Mouse (Mus musculus) forebrain, embryonic 16.5 days (tissue): ENCODE measurements around the gene Usp17lb. TPM values are rescaled to one million over a fixed set of nuclear protein-coding genes. Genes with fewer than 3 reads are reported as not detected.
"Not testable (repeated sequence)": the region's sequence is repeated elsewhere in the genome, so short reads cannot be mapped to it uniquely, and the experiment has no call there.

ENCODE experiments used
- ATAC-seq: fragments of 200-750 bp; cut with Nextera tagmentation; 2 replicates; pipeline ENCODE4 v1.8.0; 2017; ENCODE audit warnings: mild to moderate bottlenecking, moderate library complexity
- H3K27ac ChIP-seq: fragments of 300-500 bp; sonication (generic); 2 replicates; pipeline ENCODE4 v1.5.1; 2014; ENCODE audit warnings: low read length, control low read depth
- H3K27me3 ChIP-seq: fragments of 300-500 bp; sonication (generic); replicated peaks from 2 replicates; pipeline ENCODE4 v1.6.1; 2014; ENCODE audit warnings: low read length; ENCODE audit not compliant: control insufficient read depth, insufficient read depth
- H3K36me3 ChIP-seq: fragments of 300-500 bp; sonication (generic); 2 replicates; pipeline ENCODE4 v1.6.1; 2014; ENCODE audit not compliant: control insufficient read depth, insufficient read depth
- H3K4me1 ChIP-seq: fragments of 300-500 bp; sonication (generic); replicated peaks from 2 replicates; pipeline ENCODE4 v1.6.1; 2014; ENCODE audit warnings: low read length; ENCODE audit not compliant: control insufficient read depth, insufficient read depth
- H3K4me2 ChIP-seq: fragments of 300-500 bp; sonication (generic); 2 replicates; pipeline ENCODE4 v1.6.1; 2014; ENCODE audit warnings: mild to moderate bottlenecking, low read length, control low read depth
- H3K4me3 ChIP-seq: fragments of 300-500 bp; sonication (generic); replicated peaks from 2 replicates; pipeline ENCODE4 v1.5.1; 2014; ENCODE audit warnings: mild to moderate bottlenecking, low read length, control low read depth
- H3K9ac ChIP-seq: fragments of 300-500 bp; sonication (generic); replicated peaks from 2 replicates; pipeline ENCODE4 v1.6.1; 2014; ENCODE audit warnings: low read depth, low read length, control low read depth
- H3K9me3 ChIP-seq: fragments of 300-500 bp; sonication (generic); 2 replicates; pipeline ENCODE4 v1.6.1; 2016; ENCODE audit warnings: low read length; ENCODE audit not compliant: control insufficient read depth
- WGBS: fragments of 180-500 bp; shearing (Covaris S2); extraction: QIAGEN DNeasy Blood & Tissue Kit; methylation state at CpG from one replicate; pipeline ENCODE4 v1.1.7; 2014; 5-methylcytosine and 5-hydroxymethylcytosine counted together
- polyA plus RNA-seq: library from polyadenylated mRNA; unstranded; fragments of >200 nt; fragmentation: Nextera tagmentation; extraction: Ambion mirVana; gene quantifications from 2 replicates; pipeline ENCODE4 v1.2.1, GENCODE M21; 2015

Gene Usp17lb
- not detected in 2 replicates for polyA plus RNA-seq

DNA sequence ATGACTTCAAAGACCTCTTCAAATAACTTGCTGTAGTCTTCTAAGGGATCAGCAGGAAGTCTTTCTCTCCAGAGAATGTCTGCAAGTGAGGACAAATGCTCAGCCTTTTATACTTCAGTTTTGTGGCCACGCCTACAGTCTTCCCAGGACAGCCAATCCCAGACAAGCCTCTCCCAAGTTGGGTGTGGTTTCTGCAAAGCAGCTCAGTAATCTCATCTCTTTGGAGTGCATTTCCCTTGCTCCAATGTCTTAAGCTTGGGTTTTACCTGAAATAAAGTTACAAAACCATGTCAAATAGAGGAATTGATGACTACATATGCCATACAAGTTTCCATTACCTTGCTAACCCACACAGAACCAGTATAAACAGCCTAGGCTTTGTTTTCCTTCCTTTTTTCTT is at the start of gene Usp17lb:
Usp17lb (minus strand) TSS at position 101 of the 400 bp plus-strand sequence.
- Histone ChIP-seq H3K4me2 (no peak within 1 kb of the TSS), H3K9ac (no peak within 1 kb of the TSS), H3K4me3 (no peak within 1 kb of the TSS), H3K27me3 (no peaks in the 10 kb centered on the region), H3K27ac (no peak within 1 kb of the TSS), H3K4me1 (no peaks in the 10 kb centered on the region), H3K9me3 (no peaks in the 10 kb centered on the region), H3K36me3 (no peaks in the 10 kb centered on the region)
- no peak for ATAC-seq
- 59% methylated on average over 1 of the region's 1 CpGs for WGBS

DNA sequence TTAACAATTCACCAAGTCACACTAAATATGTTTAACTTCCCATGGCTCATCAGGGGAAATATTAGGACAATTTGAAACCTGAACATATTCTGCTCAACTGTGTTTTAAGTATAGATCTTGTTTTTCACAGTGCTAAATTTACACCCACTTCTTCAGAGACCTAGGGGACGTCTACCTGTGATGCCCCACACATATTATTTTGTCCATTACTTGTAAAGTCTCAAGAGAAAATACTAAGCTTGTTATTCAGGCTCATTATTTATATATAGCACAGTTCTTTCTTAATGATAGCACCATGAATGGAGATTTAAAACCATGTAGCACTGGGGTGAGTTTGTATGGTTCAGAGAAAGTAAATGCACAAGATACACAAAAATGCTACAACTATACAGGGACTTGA is 35.3 kb upstream of the Usp17lb start, which contains the start of gene Olfr665:
Olfr665 (plus strand) TSS at position 301 of the 400 bp plus-strand sequence.
- ATAC-seq = no peak
- WGBS = 47% methylated on average over 1 of the region's 1 CpGs
- no peaks in the 10 kb centered on the region for H3K9me3 ChIP-seq

DNA sequence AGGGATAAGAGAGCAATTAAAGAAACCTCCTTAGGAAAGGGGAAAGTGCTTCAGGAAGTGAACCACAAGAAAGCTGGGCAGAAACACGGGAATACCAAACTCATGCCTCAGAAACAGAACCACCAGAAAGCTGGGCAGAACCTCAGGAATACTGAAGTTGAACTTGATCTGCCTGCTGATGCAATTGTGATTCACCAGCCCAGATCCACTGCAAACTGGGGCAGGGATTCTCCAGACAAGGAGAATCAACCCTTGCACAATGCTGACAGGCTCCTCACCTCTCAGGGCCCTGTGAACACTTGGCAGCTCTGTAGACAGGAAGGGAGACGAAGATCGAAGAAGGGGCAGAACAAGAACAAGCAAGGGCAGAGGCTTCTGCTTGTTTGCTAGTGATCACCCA is 19.0 kb upstream of the Usp17lb start:
- Histone ChIP-seq H3K27ac (no peak overlapping the region), H3K9me3 (no peaks in the 10 kb centered on the region), H3K4me1 (no peaks in the 10 kb centered on the region), H3K4me2 (no peak overlapping the region), H3K4me3 (no peak overlapping the region), H3K9ac (no peak overlapping the region), H3K27me3 (no peaks in the 10 kb centered on the region), H3K36me3 (no peaks in the 10 kb centered on the region)
- no peak for ATAC-seq
- 88% methylated on average over 3 of the region's 3 CpGs for WGBS

More for the DNA sequence above, 35.3 kb upstream of the Usp17lb start, which contains the start of gene Olfr665:
- Histone ChIP-seq H3K27ac (no peak within 1 kb of the TSS), H3K4me2 (no peak within 1 kb of the TSS), H3K9ac (no peak within 1 kb of the TSS), H3K27me3 (no peaks in the 10 kb centered on the region), H3K4me1 (no peaks in the 10 kb centered on the region), H3K36me3 (no peaks in the 10 kb centered on the region), H3K4me3 (no peak within 1 kb of the TSS)

DNA sequence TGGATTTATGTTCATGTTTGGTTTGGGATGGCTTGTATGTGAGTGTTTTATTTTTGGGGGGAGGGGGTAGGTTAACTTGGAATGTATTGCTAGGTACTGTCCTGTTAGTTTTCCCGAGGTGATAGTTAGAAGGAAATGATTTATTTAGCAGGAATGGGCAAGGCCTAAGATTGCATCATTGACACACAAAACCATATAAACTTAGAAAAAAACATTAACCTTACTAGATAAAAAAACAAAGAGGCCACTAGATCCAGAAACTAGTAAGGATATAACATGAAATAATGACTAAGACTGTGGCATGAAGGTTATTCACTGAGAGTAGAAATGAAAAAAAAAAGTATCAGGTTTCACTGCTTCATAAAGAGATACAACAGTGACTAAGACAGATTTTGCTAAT is 15.3 kb upstream of the Usp17lb start:
- no peak overlapping the region for H3K4me3 ChIP-seq
- H3K36me3 ChIP-seq = no peaks in the 10 kb centered on the region
- no peak overlapping the region for H3K4me2 ChIP-seq
- no peaks in the 10 kb centered on the region for H3K4me1 ChIP-seq
- no peak overlapping the region for H3K27ac ChIP-seq
- ATAC-seq = no peak
- WGBS = 83% methylated on average over 1 of the region's 1 CpGs
- H3K9ac ChIP-seq = no peak overlapping the region
- no peaks in the 10 kb centered on the region for H3K9me3 ChIP-seq
- H3K27me3 ChIP-seq = no peaks in the 10 kb centered on the region

DNA sequence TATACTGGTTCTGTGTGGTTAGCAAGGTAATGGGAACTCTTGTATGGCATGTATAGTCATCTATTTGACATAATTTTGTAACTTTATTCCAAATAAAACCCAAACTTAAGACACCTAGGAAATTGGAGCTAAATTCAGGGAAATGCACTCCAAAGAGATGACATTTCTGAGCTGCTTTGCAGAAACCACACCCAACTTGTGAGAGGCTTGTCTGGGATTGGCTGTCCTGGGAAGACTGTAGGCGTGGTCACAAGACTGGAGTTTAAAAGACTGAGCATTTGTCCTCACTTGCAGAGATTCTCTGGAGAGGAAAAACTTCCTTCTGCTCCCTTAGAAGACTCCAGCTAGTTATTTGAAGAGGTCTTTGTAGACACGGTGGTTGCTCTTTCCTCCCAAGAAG is 14.3 kb upstream of the Usp17lb start, which contains the start of gene Usp17la:
Usp17la (plus strand) TSS at position 301 of the 400 bp plus-strand sequence.
- not testable (repeated sequence) for H3K36me3 ChIP-seq, H3K9ac ChIP-seq, H3K4me1 ChIP-seq, H3K9me3 ChIP-seq, ATAC-seq, H3K4me2 ChIP-seq, H3K27me3 ChIP-seq, H3K27ac ChIP-seq, H3K4me3 ChIP-seq
- 74% methylated on average over 2 of the region's 2 CpGs for WGBS

DNA sequence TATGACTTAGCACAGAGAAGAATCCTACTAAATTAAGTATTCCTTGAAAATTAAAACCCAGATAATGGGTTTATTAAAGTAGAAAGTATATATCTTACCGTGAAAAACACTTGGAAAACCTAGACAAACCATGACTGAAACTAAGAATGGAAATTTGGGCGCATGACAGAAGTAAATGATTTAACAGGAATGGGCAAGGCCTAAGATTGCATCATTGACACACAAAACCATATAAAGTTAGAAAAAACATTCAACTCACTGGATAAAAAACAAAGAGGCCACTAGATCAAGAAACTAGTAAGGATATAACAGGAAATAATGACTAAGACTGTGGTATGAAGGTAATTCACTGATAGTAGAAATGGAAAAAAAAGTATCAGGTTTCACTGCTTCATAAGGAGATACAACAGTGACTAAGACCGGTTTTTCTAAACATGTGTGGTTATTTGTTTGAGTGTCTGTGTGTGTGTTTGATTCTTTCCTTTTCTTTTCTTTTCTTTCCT is 12.9 kb upstream of the Usp17lb start:
- H3K9me3 ChIP-seq = no peaks in the 10 kb centered on the region
- H3K36me3 ChIP-seq = no peaks in the 10 kb centered on the region
- H3K4me1 ChIP-seq = no peaks in the 10 kb centered on the region
- H3K27ac ChIP-seq = no peak overlapping the region
- H3K4me2 ChIP-seq = no peak overlapping the region
- no peak overlapping the region for H3K9ac ChIP-seq
- WGBS = 85% methylated on average over 3 of the region's 3 CpGs
- H3K4me3 ChIP-seq = no peak overlapping the region
- no peaks in the 10 kb centered on the region for H3K27me3 ChIP-seq
- no peak for ATAC-seq

DNA sequence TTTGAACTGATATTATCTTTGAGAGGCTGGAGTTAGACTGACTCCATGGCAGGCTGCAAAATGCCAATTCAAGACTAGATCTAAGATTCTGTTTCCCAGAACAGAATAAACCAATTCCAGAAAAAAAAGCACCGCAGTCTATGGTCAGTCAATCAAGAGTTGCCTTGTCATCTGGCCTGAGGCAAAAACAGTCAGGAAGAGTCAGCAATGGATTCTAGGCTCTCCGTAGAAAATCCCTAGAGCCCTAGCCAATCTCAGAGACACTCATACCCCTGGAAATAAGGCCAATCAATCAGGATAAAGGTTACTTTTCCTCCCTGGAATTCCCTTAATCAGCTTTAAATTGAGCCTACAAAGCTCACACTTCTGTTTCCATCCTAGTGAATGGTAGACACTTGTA is 9.1 kb upstream of the Usp17lb start:
- H3K9ac ChIP-seq, H3K4me2 ChIP-seq, H3K9me3 ChIP-seq, H3K36me3 ChIP-seq, H3K27ac ChIP-seq, H3K4me3 ChIP-seq, H3K27me3 ChIP-seq, H3K4me1 ChIP-seq, ATAC-seq: not testable (repeated sequence)
- WGBS = 61% methylated on average over 2 of the region's 2 CpGs

DNA sequence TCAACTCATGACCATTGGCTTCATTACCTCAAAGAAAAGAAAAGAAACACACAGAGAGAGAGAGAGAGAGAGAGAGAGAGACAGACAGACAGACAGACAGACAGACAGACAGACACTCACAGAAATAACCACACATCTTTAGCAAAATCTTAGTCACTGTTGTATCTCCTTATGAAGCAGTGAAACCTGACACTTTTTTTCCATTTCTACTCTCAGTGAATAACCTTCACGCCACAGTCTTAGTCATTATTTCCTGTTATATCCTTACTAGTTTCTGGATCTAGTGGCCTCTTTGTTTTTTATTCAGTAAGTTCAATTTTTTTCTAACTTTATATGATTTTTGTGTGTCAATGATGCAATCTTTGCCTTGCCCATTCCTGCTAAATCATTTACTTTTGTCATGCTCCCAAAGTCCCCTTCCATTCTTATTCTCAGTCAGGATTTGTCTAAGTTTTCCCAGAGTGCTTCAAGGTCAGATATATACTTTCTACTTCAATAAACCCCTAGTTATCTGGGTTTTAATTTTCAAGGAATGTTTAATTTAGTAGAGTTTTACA is 1.4 kb upstream of the Usp17lb start:
- no peak overlapping the region for H3K4me2 ChIP-seq
- H3K27me3 ChIP-seq = no peaks in the 10 kb centered on the region
- ATAC-seq = no peak
- no peaks in the 10 kb centered on the region for H3K9me3 ChIP-seq
- H3K4me3 ChIP-seq = no peak overlapping the region
- H3K36me3 ChIP-seq = no peaks in the 10 kb centered on the region
- no peak overlapping the region for H3K27ac ChIP-seq
- no peak overlapping the region for H3K9ac ChIP-seq
- WGBS = 81% methylated on average over 1 of the region's 1 CpGs
- no peaks in the 10 kb centered on the region for H3K4me1 ChIP-seq

DNA sequence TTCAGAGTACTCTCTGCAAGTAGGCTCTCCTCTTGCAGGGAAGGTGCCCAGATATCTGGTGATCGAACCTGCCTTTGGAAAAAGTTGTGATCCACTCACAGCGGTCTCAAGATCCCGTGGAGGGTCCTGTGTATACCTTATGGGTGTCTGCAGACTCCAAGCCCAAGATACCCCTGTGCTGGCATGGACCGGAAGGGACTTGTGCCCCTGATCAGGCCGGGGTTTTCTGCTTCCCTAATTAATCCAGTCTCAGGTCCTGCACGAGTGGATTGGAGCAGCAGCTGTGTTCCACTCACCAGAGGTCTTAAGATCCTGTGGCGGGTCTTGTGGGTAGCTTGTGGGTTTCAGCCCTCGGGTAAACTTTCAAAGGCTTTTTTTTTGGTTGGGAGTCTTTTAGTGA is 32.1 kb downstream of the Usp17lb start:
- H3K27ac ChIP-seq, H3K9ac ChIP-seq, ATAC-seq, H3K4me2 ChIP-seq, H3K4me1 ChIP-seq, H3K36me3 ChIP-seq, H3K4me3 ChIP-seq, H3K27me3 ChIP-seq, H3K9me3 ChIP-seq: not testable (repeated sequence)
- WGBS = 87% methylated on average over 8 of the region's 8 CpGs

DNA sequence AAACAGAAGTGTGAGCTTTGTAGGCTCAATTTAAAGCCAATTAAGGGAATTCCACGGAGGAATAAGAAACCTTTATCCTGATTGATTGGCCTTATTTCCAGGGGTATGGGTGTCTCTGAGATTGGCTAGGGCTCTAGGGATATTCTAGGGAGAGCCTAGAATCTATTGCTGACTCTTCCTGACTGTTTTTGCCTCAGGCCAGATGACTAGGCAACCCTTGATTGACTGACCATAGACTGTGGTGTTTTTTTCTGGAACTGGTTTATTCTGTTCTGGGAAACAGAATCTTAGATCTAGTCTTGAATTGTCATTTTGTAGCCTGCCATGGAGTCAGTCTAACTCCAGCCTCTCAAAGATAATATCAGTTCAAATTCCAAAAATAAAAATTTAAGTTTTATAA is 51.6 kb downstream of the Usp17lb start:
- Histone ChIP-seq H3K4me2 (no peak overlapping the region), H3K27me3 (no peaks in the 10 kb centered on the region), H3K4me1 (no peaks in the 10 kb centered on the region), H3K36me3 (no peaks in the 10 kb centered on the region), H3K9me3 (no peaks in the 10 kb centered on the region), H3K4me3 (no peak overlapping the region), H3K9ac (no peak overlapping the region), H3K27ac (no peak overlapping the region)
- WGBS = 17% methylated on average over 1 of the region's 1 CpGs
- no peak for ATAC-seq
